Mouse (Mus musculus) stomach, embryonic 15.5 days (tissue): Measurements from ENCODE around the gene Olig1. TPM values are rescaled to one million over a fixed set of nuclear protein-coding genes. Genes with fewer than 3 reads are reported as not detected.

Experiments
- ATAC-seq: fragments of 200-750 bp; cut with Nextera tagmentation; 2 replicates; pipeline ENCODE4 v1.8.0; 2017; ENCODE audit warnings: low read depth, moderate number of reproducible peaks, moderate TSS enrichment; ENCODE audit not compliant: insufficient read depth, low FRiP score
- H3K27ac ChIP-seq: fragments of 300-500 bp; sonication (generic); 2 replicates; pipeline ENCODE4 v1.5.1; 2015; ENCODE audit warnings: mild to moderate bottlenecking, inconsistent platforms
- H3K27me3 ChIP-seq: fragments of 300-500 bp; sonication (generic); replicated peaks from 2 replicates; pipeline ENCODE4 v1.6.1; 2015; ENCODE audit warnings: inconsistent platforms
- H3K36me3 ChIP-seq: fragments of 300-500 bp; sonication (generic); 2 replicates; pipeline ENCODE4 v1.6.1; 2015; ENCODE audit warnings: inconsistent platforms
- H3K4me1 ChIP-seq: fragments of 300-500 bp; sonication (generic); 2 replicates; pipeline ENCODE4 v1.6.1; 2015; ENCODE audit warnings: inconsistent platforms
- H3K4me2 ChIP-seq: fragments of 300-500 bp; sonication (generic); 2 replicates; pipeline ENCODE4 v1.6.1; 2015; ENCODE audit warnings: mild to moderate bottlenecking, inconsistent platforms
- H3K4me3 ChIP-seq: fragments of 300-500 bp; sonication (generic); replicated peaks from 2 replicates; pipeline ENCODE4 v1.5.1; 2015; ENCODE audit warnings: inconsistent platforms
- H3K9ac ChIP-seq: fragments of 300-500 bp; sonication (generic); 2 replicates; pipeline ENCODE4 v1.6.1; 2015; ENCODE audit warnings: inconsistent platforms
- H3K9me3 ChIP-seq: fragments of 300-500 bp; sonication (generic); 2 replicates; pipeline ENCODE4 v1.6.1; 2016; ENCODE audit warnings: inconsistent platforms
- WGBS: fragments of 180-500 bp; shearing (Covaris S2); methylation state at CpG from one replicate; pipeline ENCODE4 v1.1.7; 2015; 5-methylcytosine and 5-hydroxymethylcytosine counted together
- polyA plus RNA-seq: library from polyadenylated mRNA; unstranded; fragments of >200 nt; fragmentation: Nextera tagmentation; extraction: Ambion mirVana; gene quantifications from 2 replicates; pipeline ENCODE4 v1.2.1, GENCODE M21; 2015

Olig1 gene
- polyA plus RNA-seq, 1 experiment from 2014 or later = 0.12 TPM

DNA sequence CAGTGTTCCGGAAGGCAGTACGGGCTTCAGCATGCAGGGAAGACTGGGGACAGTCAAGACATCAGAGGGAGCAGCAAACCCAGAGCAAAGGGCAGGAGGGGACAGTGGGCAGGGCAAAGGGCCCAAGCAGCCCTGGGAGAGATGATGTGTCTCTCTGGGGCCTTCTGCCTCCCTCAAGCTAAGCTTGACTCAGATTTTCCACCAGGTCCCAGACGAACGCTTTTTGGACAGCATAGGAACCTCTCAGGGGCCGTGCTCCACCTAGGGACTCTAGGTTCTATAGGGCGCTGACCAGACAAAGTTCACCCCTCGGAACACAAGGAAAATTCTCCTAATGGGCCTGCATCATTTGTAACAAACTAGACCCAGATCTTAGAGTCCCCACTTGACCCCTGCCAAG is 29.8 kb downstream of the Olig1 start:
- Histone ChIP-seq H3K4me3 (no peak overlapping the region), H3K36me3 (no peaks in the 10 kb centered on the region), H3K27ac (no peak overlapping the region), H3K9ac (no peak overlapping the region), H3K9me3 (no peaks in the 10 kb centered on the region), H3K4me1 (no peaks in the 10 kb centered on the region), H3K27me3 (peaks cover 2% of the 10 kb centered on the region; the same call in 1 of the 2 replicates), H3K4me2 (no peak overlapping the region)
- WGBS = 86% methylated on average over 7 of the region's 7 CpGs
- no peak for ATAC-seq

DNA sequence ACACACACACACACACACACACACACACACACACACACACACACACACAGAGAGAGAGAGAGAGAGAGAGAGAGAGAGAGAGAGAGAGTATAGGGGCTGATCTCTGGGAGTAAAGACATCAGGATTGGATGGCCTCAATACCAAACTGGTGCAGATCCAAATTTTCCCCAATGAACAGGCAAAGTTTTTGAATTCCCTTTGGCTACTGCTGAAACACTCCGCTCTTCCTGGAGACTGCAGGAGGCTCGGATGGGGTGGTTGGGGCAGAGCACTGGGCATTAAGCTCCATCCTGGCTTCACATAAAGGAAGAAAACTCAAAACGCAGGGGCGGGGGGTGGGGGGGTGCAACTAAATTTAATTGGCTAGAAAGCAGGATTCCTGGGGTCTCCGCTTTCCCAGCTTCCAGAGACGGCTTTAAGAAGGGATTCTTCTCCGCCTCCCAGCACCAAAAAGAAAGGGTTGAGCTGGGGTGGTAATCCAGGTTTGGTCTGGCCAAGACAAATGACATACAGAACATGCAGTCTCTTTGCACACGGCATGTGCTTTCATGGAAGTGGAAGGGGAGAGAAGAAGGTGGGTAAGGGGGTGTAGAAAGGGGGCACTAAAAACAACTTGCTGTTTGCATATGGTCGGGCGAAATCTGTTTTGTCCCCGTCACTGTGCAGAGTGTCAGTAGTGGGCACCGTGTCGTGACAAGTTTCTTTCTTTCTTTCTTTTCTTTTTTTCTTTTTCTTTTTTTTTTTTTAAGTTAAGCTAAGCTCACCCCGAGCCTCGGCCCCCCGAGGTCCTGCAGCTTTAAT is 31.3 kb downstream of the Olig1 start:
- 48% methylated on average over 16 of the region's 16 CpGs for WGBS
- H3K4me3 ChIP-seq = no peak overlapping the region
- no peak overlapping the region for H3K9ac ChIP-seq
- H3K36me3 ChIP-seq = no peaks in the 10 kb centered on the region
- H3K27me3 ChIP-seq = peaks cover 2% of the 10 kb centered on the region; the same call in 1 of the 2 replicates
- no peaks in the 10 kb centered on the region for H3K9me3 ChIP-seq
- H3K4me1 ChIP-seq = no peaks in the 10 kb centered on the region
- no peak overlapping the region for H3K27ac ChIP-seq
- ATAC-seq = no peak
- no peak overlapping the region for H3K4me2 ChIP-seq

DNA sequence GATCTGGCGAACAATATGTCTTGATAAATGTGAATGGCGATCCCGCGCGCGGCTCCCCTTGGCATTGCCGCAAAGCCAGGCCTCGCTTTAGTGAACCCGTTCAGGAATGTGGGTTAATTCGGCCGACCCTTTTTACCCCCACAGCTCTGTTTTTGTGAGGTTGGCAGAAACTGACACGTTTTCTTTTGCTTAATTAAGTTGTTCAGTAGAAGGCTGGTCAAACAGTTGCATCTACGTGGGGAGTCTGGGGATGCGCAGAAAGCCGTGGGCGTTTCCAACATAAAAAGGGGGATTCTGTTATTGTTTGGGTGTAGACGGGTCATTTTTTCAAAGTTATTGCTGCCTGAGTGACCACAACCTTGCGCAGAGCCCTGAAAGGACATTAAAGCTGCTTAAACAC is 31.9 kb downstream of the Olig1 start:
- Histone ChIP-seq H3K27ac (no peak overlapping the region), H3K4me3 (no peak overlapping the region), H3K4me2 (no peak overlapping the region), H3K9me3 (no peaks in the 10 kb centered on the region), H3K27me3 (peaks cover 2% of the 10 kb centered on the region; the same call in 1 of the 2 replicates), H3K36me3 (no peaks in the 10 kb centered on the region), H3K4me1 (no peaks in the 10 kb centered on the region), H3K9ac (no peak overlapping the region)
- WGBS = 54% methylated on average over 18 of the region's 18 CpGs
- no peak for ATAC-seq

DNA sequence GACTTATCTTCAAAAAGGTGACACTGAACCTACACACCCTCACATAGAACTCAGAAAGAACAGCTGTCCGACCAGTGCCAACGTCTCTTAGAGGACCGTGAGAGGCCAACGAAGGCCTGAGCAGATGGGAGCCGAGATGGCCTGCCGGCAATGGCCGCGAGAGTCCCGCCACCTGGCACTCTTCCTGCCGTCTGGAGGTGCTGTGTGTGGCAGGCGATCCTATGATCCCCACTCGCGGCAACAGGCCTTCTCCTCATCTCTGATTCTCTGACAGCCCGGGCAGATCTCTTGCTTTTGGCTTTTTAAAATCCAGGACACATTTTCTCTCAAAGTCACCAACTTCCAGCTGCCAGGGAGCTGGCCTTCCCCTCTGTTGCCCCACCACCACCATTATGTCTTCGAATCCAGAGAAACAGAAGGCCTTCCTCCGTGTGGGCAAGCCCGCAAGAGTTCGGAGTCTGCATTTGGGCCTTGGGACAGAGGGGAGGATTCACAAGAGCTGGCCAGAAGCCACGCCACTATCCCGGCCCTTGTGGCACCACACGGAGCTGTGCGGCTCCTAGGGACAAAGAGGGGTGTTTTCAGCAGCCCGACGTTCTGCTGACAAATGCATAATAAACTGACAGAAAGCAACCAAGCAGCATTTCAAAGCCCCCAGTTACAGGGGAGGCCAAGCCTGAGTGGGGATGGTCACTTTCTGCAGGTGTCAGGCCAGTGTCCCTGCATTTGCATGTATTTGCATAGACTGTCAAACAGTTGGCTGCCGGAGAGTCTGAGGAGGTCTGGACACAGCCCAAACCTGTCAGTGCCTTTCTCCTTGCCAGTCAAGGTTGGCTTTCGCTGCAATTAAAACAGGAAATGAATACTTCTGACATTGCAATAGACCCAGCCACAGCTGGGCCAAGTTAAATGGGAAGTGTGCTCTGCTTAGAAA is 34.5 kb downstream of the Olig1 start:
- no peak for ATAC-seq
- no peak overlapping the region for H3K27ac ChIP-seq
- H3K9me3 ChIP-seq = no peaks in the 10 kb centered on the region
- no peak overlapping the region for H3K9ac ChIP-seq
- WGBS = 44% methylated on average over 26 of the region's 26 CpGs
- no peaks in the 10 kb centered on the region for H3K4me1 ChIP-seq
- peaks cover 2% of the 10 kb centered on the region; the same call in 1 of the 2 replicates for H3K27me3 ChIP-seq
- H3K36me3 ChIP-seq = no peaks in the 10 kb centered on the region
- H3K4me3 ChIP-seq = no peak overlapping the region
- H3K4me2 ChIP-seq = no peak overlapping the region

GRCm38 (mm10) chr16:91305512-91306111 is 36.0 kb downstream of the Olig1 start:
- H3K4me1 ChIP-seq = no peaks in the 10 kb centered on the region
- H3K4me2 ChIP-seq = no peak overlapping the region
- H3K9ac ChIP-seq = no peak overlapping the region
- no peak for ATAC-seq
- no peaks in the 10 kb centered on the region for H3K36me3 ChIP-seq
- H3K4me3 ChIP-seq = no peak overlapping the region
- H3K27ac ChIP-seq = no peak overlapping the region
- WGBS = 73% methylated on average over 16 of the region's 16 CpGs
- H3K27me3 ChIP-seq = peaks cover 2% of the 10 kb centered on the region; the same call in 1 of the 2 replicates
- H3K9me3 ChIP-seq = no peaks in the 10 kb centered on the region

DNA sequence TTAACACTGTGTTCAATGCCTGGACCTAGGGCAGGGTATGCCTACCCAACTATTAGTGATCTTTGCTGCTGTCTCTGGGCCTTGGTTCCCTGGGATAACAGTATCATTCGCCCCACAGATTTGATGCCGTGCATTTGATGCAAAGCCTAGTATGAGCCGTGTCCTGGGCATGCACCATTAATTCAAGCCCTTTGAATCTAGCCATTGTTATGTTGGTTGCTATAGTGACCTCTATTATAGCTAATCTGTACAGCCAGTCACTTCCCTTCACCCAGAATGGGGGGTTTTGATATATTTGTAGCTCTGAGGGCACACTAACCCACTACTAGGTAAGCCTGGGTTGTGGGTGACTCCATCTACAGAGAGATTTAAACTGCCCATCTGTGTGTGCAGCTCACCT is 40.3 kb downstream of the Olig1 start:
- H3K36me3 ChIP-seq = no peaks in the 10 kb centered on the region
- no peaks in the 10 kb centered on the region for H3K27me3 ChIP-seq
- no peak overlapping the region for H3K27ac ChIP-seq
- H3K9ac ChIP-seq = no peak overlapping the region
- 73% methylated on average over 3 of the region's 3 CpGs for WGBS
- no peak for ATAC-seq
- 0 out of 2 replicates have a peak, but pooled peaks cover 5% of the 10 kb centered on the region for H3K4me1 ChIP-seq
- H3K4me2 ChIP-seq = no peak overlapping the region
- H3K4me3 ChIP-seq = no peak overlapping the region
- no peaks in the 10 kb centered on the region for H3K9me3 ChIP-seq

DNA sequence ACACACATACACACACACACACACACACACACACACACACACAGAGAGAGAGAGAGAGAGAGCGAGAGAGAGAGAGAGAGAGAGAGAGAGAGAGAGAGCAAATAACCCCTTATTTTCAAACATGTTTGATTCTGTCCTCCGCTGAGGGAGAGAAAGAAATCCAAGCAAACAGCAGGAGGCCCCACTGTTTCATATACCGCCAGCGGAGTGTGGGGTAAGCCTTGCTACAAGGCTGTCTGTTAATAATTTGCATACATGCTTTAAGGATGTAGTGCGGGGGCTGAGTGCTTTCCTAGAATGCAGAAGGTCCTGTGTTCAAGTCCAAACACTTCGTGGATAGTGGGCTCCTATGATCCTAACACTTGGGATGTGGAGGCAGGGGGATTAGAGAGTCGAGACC is 43.3 kb downstream of the Olig1 start:
- H3K27me3 ChIP-seq = no peaks in the 10 kb centered on the region

GRCm38 (mm10) chr16:91314114-91314775 is 44.7 kb downstream of the Olig1 start:
- Histone ChIP-seq H3K4me1 (0 out of 2 replicates have a peak, but pooled peaks cover 5% of the 10 kb centered on the region), H3K4me3 (no peak overlapping the region), H3K9me3 (no peaks in the 10 kb centered on the region), H3K27ac (no peak overlapping the region), H3K36me3 (no peaks in the 10 kb centered on the region), H3K9ac (no peak overlapping the region), H3K27me3 (no peaks in the 10 kb centered on the region), H3K4me2 (peak overlapping the region; percentile 35)
- no peak for ATAC-seq
- WGBS = 7% methylated on average over 19 of the region's 19 CpGs

More for the DNA sequence above, 43.3 kb downstream of the Olig1 start:
- no peak overlapping the region for H3K9ac ChIP-seq
- H3K9me3 ChIP-seq = no peaks in the 10 kb centered on the region
- H3K27ac ChIP-seq = no peak overlapping the region
- H3K4me1 ChIP-seq = 0 out of 2 replicates have a peak, but pooled peaks cover 5% of the 10 kb centered on the region
- ATAC-seq = no peak
- H3K36me3 ChIP-seq = no peaks in the 10 kb centered on the region
- 65% methylated on average over 7 of the region's 7 CpGs for WGBS
- no peak overlapping the region for H3K4me2 ChIP-seq
- H3K4me3 ChIP-seq = no peak overlapping the region

GRCm38 (mm10) chr16:91320191-91320590 is 50.6 kb downstream of the Olig1 start:
- H3K4me3 ChIP-seq = no peak overlapping the region
- no peaks in the 10 kb centered on the region for H3K36me3 ChIP-seq
- 0 out of 2 replicates have a peak, but pooled peaks cover 5% of the 10 kb centered on the region for H3K27me3 ChIP-seq
- WGBS = 60% methylated on average over 10 of the region's 10 CpGs
- no peak overlapping the region for H3K9ac ChIP-seq
- no peak overlapping the region for H3K27ac ChIP-seq
- H3K9me3 ChIP-seq = no peaks in the 10 kb centered on the region
- H3K4me2 ChIP-seq = no peak overlapping the region
- ATAC-seq = no peak
- no peaks in the 10 kb centered on the region for H3K4me1 ChIP-seq

DNA sequence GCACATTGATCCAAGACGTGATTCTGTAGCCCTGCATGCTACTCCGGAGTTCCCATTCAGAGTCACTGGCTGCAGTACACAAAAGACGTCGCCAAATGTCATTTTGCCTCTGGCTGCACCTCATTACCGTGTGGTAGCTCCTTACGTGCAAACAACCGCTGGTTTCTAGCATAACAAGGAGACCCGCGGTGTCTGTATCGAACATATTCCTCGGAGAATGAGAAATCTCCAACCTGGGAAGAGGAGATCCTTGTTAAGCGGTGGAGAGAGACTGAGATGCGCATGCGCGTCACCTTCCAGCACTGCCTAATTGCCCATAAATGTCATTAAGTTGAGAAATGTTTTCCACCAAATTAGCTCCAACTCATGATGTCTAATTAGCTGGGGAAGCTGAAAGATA is 51.0 kb downstream of the Olig1 start:
- no peak for ATAC-seq
- H3K27ac ChIP-seq = no peak overlapping the region
- H3K4me3 ChIP-seq = no peak overlapping the region
- 70% methylated on average over 15 of the region's 15 CpGs for WGBS
- H3K36me3 ChIP-seq = no peaks in the 10 kb centered on the region
- H3K9me3 ChIP-seq = no peaks in the 10 kb centered on the region
- no peak overlapping the region for H3K4me2 ChIP-seq
- H3K4me1 ChIP-seq = no peaks in the 10 kb centered on the region
- H3K9ac ChIP-seq = no peak overlapping the region
- H3K27me3 ChIP-seq = 0 out of 2 replicates have a peak, but pooled peaks cover 5% of the 10 kb centered on the region
